Mouse (Mus musculus): Measurements from ENCODE around the gene Sbf2.
"Not testable (repeated sequence)": the region's sequence is repeated elsewhere in the genome, so short reads cannot be mapped to it uniquely, and the experiment has no call there.

Sbf2 gene

DNA sequence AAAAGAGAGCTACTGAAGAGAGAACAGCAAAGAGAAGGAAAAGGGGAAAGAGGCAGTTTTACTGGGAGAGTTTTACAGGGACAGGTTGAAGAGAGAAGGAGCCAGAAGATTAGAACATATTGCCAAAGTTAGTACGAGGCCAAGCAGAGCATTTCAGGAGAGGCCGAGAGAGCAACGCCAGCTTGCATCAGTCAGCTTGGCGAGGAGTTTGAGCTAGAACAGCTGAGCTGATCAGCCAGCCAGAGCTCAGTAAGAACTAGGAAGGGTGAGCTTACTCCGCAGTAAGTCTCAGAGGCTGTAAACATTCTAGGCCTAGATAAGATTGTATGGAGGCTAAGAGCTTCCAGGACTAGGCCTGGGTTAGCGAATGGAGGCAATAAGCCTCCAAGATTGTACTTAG, 222.1 kb downstream of the Sbf2 start:
- no peak for DNase-seq (ENCODE audit: low read depth, low spot score)

- DNase-seq (ENCODE audit: low read depth, low spot score): no peak
These were observed 223.1 kb downstream of the Sbf2 start for GRCm38 (mm10) chr7:110391632-110392031.

GRCm38 (mm10) chr7:110388889-110389288, 225.8 kb downstream of the Sbf2 start:
- DNase-seq (ENCODE audit: low read depth, low spot score): not testable (repeated sequence)

- peak; percentile 30 for DNase-seq (ENCODE audit: low read depth, low spot score)
These were observed 227.2 kb downstream of the Sbf2 start for GRCm38 (mm10) chr7:110387565-110387964.

- DNase-seq (ENCODE audit: low read depth, low spot score): no peak
These were observed 229.2 kb downstream of the Sbf2 start for GRCm38 (mm10) chr7:110385482-110385881.

DNA sequence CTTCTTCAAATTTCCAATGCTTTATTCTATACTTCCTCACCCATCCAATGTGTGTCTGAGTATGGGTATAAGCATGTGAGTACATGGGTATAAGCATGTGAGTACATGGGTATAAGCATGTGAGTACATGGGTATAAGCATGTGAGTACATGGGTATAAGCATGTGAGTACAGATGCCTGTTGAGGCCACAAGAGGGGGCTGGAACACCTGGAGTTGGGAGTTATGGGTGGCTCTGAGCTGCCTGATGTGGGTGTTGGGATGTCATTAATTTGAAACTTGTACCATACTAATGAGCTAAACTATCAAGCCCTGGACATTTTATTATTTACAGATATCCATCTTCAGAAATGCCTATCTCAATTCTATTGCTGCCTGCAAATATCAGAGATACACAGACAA, 230.4 kb downstream of the Sbf2 start:
- DNase-seq (ENCODE audit: low read depth, low spot score): no peak

GRCm38 (mm10) chr7:110381625-110382024, 233.1 kb downstream of the Sbf2 start:
- no peak for DNase-seq (ENCODE audit: low read depth, low spot score)

GRCm38 (mm10) chr7:110379335-110379914, 235.3 kb downstream of the Sbf2 start:
- peak; percentile 62 for DNase-seq (ENCODE audit: low read depth, low spot score)

DNA sequence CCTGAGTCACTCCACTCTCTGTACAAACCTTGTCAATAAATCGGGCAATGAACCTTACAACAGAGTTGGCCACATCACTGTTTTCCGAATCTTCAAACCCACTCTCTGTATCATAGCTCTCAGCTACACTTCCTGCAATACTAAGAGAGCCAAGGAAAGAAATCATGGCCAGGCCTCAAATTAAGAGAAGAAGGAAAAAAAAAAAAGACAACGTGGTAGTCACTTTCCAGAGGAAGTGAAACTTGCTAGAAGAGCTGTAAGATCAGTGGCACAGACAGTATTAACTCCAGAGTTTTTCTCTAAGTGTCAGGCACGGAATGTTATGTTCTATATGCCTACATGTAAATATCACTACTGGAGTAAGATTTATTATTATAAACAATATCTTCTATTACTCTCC, 242.2 kb downstream of the Sbf2 start:
- no peak for DNase-seq (ENCODE audit: low read depth, low spot score)

DNA sequence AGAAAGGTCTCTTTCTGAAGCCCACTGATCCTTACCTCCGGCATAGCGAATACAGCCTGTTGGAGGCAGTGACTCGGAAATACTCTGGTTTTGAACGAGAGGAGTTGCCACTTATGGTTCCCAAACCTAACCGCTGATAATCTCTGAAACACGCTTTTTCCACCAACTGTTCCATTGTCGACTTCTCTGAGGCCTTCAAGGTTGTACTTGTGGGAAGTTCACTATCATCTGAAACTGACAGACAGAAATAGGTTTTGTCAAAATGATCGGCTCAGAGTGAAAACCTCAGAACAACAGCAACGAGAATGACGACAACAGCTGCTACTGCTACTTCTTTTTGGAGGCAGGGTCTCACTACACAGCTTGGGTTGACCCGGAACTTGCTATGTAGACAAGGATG, 252.7 kb downstream of the Sbf2 start:
- no peak for DNase-seq (ENCODE audit: low read depth, low spot score)

- DNase-seq (ENCODE audit: low read depth, low spot score): peak; percentile 65
These were observed 253.2 kb downstream of the Sbf2 start for GRCm38 (mm10) chr7:110361516-110361915.

DNA sequence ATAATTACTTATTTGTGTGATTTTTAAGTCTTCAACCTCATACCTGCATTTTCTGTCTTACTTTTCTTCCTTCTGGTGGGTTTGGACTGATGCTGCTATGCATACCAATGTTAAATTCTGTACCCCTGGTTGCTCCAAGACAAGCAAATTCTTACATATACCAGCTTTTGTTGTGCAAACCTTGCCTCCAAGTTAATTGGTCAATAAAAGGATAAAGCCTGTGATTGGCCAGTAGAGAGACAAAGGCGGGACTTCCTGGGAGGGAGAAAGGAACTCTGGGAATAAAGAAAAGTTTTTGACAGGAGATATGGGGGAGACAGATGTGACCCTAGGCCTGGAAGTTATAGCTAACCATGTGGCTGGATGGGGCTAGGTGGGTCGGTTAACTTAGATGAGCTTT, 255.3 kb downstream of the Sbf2 start:
- no peak for DNase-seq (ENCODE audit: low read depth, low spot score)

DNA sequence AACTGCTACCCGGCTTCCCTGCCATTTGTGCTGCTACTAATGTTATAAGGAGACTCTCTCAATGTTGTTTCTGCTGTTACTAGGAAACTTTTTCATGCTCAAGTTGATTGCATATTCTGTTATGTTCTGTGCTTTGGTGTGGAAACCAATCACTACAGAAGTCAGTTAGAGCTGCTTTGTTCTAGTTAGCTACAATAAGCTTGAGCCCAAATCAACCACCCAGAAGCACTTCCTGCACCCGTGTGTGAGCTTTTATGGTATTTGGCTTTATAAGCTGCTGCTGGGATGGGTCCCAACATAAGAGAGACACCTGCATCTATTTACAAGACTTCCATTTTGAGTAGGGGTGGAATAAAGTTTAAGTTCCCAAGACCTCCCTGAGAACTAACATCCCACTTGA, 260.8 kb downstream of the Sbf2 start:
- DNase-seq (ENCODE audit: low read depth, low spot score): no peak

DNA sequence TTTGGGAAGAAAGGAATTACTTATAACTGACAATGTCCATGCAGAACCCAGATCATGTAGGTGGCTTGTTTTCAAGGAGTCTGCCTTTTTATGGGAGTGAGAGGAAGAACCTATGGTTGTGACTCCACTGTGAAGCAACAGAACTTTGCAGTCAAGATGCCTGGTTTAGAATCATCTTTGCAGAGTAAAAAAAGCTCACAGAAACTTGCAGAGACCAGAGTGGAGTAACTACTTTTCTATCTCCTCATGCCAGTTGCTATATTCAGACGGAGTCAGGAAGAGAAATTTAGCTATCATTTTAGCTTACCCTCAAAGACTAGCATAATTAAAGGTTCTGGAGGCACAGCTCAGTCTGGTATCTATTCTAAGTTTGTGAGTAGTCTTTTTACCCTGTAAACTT, 267.5 kb downstream of the Sbf2 start:
- DNase-seq (ENCODE audit: low read depth, low spot score): peak; percentile 49

- DNase-seq (ENCODE audit: low read depth, low spot score): peak; percentile 91
These were observed 277.1 kb downstream of the Sbf2 start for GRCm38 (mm10) chr7:110337601-110338000.

DNA sequence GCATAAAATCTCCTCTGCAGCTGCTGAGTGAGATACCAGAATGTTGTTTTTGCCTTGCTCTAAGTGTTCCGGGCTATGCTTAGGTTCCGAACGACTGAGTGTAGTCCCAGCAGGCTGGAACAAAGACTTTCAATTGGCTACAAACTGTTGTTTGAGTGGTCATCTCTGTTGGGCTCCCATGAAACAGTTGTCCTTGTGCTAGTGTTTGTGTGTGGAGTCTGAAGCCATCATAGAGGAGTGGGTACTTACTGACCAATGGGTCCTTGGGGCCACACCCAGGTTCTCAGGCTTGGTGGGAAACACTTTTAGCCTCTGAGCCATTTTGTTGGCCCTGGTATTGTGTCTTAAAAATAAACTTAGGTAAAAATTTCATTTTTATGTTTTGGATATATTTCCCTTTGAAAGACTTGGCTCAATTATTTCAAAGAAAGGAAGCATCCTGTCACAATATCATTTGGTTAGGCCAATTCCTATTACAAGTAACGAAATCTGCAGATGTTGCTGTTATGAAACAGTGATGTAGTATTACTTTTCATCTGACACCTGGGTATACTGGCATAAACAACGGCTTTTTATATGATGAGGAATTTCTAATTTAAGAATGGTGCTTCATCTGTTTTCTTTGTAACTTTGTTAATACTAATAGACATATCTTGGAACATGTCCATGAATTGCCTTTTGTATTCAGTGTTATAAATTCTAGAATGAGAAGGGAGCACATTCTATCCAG, 289.2 kb downstream of the Sbf2 start:
- no peak for DNase-seq (ENCODE audit: low read depth, low spot score)

- no peak for DNase-seq (ENCODE audit: low read depth, low spot score)
These were observed 289.9 kb downstream of the Sbf2 start for GRCm38 (mm10) chr7:110324852-110325251.

DNA sequence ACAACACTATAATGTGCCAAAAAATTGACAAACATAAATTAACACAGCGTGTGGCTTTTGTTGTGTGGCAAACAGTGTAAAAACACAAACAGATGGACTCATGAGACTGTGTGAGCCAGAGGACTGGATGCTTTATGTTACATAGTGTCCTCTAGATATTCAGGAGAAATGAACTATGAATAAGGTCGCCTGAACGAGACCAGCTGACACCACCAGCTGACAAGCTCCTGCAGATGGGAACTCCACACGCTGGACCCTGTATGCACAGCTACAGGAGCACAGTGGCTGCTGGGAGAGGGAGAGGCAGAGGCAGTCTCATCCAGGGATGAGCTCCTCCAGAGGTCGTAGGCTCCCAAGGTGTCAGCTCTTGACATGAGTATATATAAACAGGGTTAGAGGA, 293.6 kb downstream of the Sbf2 start:
- no peak for DNase-seq (ENCODE audit: low read depth, low spot score)

DNA sequence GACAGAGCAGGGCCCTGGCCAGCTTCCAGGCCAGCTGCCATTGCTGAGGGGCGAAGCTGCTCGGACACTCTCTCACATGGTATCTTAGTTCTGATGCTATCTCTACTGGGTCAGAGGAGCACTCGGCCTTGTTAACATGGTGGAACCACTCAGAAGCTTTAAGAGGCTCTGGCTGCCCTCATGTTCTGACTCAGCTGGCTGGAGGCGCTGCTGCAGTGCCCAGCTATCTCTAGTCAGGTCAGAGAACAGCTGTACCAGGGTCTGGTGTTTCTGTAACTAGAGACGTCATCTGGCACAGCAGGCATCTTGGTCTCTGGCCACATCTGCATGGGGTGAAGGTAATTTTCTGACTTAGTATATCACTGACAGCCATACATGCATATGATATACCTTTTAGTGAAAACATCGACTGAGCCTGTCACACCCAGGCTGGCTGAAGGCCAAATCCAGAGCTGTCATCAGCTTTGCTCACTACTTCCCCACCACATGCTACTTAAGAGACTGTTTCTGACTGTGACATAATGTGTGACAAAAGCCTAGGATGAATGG, 295.7 kb downstream of the Sbf2 start:
- peak; percentile 19 for DNase-seq (ENCODE audit: low read depth, low spot score)

DNA sequence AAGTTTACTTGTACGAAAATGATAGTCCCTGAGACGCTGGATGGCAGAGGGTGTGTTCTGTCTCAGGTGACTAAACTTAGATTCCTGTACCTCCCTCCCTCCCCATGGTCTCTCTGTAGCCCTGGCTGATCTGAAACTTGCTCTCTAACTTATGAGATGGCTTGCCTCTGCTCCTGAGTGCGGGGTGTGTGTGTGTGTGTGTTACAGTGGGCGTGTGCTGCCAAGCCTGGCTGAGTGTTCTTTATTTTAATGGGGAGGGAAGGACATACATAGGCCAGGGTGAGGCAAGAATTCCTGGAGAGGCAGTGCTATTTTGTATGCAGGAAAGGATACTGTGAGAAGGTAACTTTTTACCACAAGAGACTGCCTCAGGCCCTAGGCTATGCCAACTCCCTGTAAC, 297.3 kb downstream of the Sbf2 start:
- DNase-seq (ENCODE audit: low read depth, low spot score): no peak

- DNase-seq (ENCODE audit: low read depth, low spot score): peak; percentile 44
These were observed 299.4 kb downstream of the Sbf2 start for GRCm38 (mm10) chr7:110315352-110315751.

GRCm38 (mm10) chr7:110314401-110314890, 300.3 kb downstream of the Sbf2 start:
- DNase-seq (ENCODE audit: low read depth, low spot score): peak; percentile 86

Measured in brain, adult 2 months (tissue).